8 mouse cellular contexts compared by ENCODE assay signal in the genomic region with DNA sequence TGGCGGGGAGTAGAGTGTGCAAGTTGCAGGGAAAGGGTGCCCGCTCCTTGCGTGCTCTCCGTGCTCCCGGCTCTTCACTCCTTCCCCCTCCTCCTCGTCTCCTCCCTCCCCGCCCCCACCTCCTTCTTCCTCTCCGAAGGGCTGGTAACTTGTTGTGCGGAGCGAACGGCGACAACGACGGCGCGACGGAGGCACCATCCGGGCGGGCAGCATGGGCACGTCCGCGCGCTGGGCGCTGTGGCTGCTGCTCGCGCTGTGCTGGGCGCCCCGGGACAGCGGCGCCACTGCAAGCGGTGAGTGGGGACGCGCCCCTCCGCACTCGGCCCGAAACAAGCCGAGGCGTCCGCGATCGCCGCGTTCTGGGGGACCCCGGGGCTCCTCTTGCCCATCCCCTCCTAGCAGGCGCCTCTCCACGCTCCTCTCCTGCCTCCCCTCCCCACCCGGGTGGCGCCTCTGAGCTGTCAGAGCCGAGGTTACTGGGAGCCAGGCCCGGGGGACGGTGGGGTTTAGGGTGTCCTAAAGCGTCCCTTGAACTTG. TPM values are rescaled to one million over a fixed set of nuclear protein-coding genes. Genes with fewer than 3 reads are reported as not detected.
A peak's percentile ranks its signal among the peaks of the same experiment; 100 is the strongest.
DNase-seq lines count a peak whose midpoint lies in the region; ATAC-seq lines count a peak whose summit lies in the region.

No protein-coding gene starts in this region.

- 0% methylated on average over 43 of the region's 52 CpGs for WGBS in hindbrain, embryonic 13.5 days

- H3K9ac ChIP-seq in hindbrain, embryonic 13.5 days: peak overlapping the region; percentile 93

- peaks cover 31% of the 10 kb centered on the region for H3K4me1 ChIP-seq in hindbrain, embryonic 13.5 days (replicated peaks)

- H3K4me2 ChIP-seq in hindbrain, embryonic 13.5 days: peak overlapping the region; percentile 97

- H3K4me3 ChIP-seq in hindbrain, embryonic 13.5 days: peak overlapping the region; percentile 83

- H3K9me3 ChIP-seq in hindbrain, embryonic 13.5 days: no peaks in the 10 kb centered on the region

- peak; percentile 75 for ATAC-seq in hindbrain, embryonic 13.5 days (ENCODE audit: low FRiP score)

- H3K27ac ChIP-seq in hindbrain, embryonic 13.5 days: peak overlapping the region; percentile 96

- H3K27me3 ChIP-seq in hindbrain, embryonic 13.5 days: peaks cover 7% of the 10 kb centered on the region; the same call in 1 of the 2 replicates

- H3K36me3 ChIP-seq in hindbrain, embryonic 13.5 days: no peaks in the 10 kb centered on the region

- DNase-seq in adrenal gland, adult 18-20 months (ENCODE audit: low spot score in 2 of 2): peak; percentile 51 to 63
- DNase-seq in cerebellum, postnatal 14 days: peak; percentile 77 to 80
- peak; percentile 43 to 46 for DNase-seq in frontal cortex, postnatal 25 days (ENCODE audit: low spot score in 2 of 2)
- DNase-seq in layer of hippocampus, postnatal 36 days: peak; percentile 77 to 79
- DNase-seq in lung, postnatal 36 days: peak; percentile 36
- peak; percentile 67 for DNase-seq in right cerebral cortex, adult 18-20 months
- no peak for DNase-seq in spleen, postnatal 4 days (ENCODE audit: low spot score in 2 of 2)

RNA-seq across cellular contexts. Expression of a gene that starts 1.2 kb away (rescaled TPM):
- 10 to 100 TPM; 29.2 to 30.6 TPM for total RNA-seq in adrenal gland, adult 18-20 months (2021)
- polyA plus RNA-seq in hindbrain, embryonic 13.5 days (2015; fragmentation: Nextera tagmentation; extraction: Ambion mirVana): 20.2 and 23.7 TPM in 2 replicates
- 10 to 100 TPM; 49.0 to 50.6 TPM for total RNA-seq in layer of hippocampus, postnatal 36 days (2021)

Comparison
In these comparisons a context has a peak if more than half of its experiments do, and no peak if none do; other contexts are left out.
1. DNase-seq: peak in adrenal gland, adult 18-20 months (2 of 2), cerebellum, postnatal 14 days (2 of 2), frontal cortex, postnatal 25 days (2 of 2), layer of hippocampus, postnatal 36 days (2 of 2), lung, postnatal 36 days (single experiment) and right cerebral cortex, adult 18-20 months (single experiment); none in spleen, postnatal 4 days (0 of 2).